Mouse (Mus musculus): Measurements from ENCODE around the gene Myh14.

- TF ChIP-seq CTCF (IDR thresholded peaks at IDR 0.05; ENCODE audit: low read depth, low read length) (no peak), POLR2A (IDR thresholded peaks at IDR 0.05; ENCODE audit: borderline replicate concordance, low read depth, low read length) (no peak)
Measured at GRCm38 (mm10) chr7:44693427-44694175, 23.0 kb upstream of the Myh14 start.
